Mouse (Mus musculus) ES-Bruce4 (cell line): ENCODE results near the gene Zbtb7a.

ENCODE experiments used
- CTCF ChIP-seq: IDR thresholded peaks from one replicate; pipeline ENCODE4 v1.8.1; 2011; ENCODE audit warnings: low read depth, low read length
- EP300 ChIP-seq: IDR thresholded peaks from 2 replicates; pipeline ENCODE4 v1.6.1; 2011; ENCODE audit warnings: low read depth, low read length; ENCODE audit not compliant: insufficient read depth

DNA sequence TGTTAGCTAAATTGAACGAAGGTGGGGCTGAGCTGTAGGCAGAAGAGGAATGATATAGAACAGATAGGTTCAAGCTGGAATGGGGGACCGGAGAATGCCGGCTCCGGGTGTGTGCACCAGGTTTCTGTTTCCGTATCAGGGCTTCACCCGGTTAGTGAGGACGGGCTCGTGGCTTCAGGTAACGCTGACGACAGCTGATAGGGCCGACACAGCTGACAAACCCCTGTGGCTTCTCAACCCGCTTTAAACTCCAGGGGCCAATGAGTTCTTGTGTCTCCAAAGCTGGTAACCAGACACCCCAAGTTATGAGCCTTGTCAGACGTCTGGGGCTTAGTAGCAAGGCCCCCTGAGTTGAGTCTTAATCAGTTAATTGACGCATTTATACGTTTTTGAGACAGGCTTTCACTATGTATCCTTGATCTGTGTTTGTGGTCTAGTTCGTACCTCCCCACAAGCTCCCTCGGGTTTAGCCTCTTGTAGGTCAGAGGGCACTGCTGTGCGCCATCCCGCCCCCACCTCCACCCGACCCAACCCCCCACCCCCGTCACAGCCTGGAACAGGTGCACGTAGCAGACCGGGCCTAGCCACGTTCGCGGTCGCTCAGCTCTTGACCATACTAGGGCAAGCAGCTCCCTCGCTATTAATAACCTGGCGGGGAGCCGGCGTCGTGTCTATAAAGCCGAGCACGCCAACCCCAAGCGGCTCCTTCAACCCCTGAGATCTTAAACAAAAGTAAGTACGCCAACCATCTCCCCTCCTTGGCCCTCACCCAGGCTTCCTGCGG is 59.2 kb downstream of the Zbtb7a start:
- TF ChIP-seq CTCF (no peak), EP300 (no peak)
